ENCODE assay signal across 16 mouse cellular contexts in the genomic region with DNA sequence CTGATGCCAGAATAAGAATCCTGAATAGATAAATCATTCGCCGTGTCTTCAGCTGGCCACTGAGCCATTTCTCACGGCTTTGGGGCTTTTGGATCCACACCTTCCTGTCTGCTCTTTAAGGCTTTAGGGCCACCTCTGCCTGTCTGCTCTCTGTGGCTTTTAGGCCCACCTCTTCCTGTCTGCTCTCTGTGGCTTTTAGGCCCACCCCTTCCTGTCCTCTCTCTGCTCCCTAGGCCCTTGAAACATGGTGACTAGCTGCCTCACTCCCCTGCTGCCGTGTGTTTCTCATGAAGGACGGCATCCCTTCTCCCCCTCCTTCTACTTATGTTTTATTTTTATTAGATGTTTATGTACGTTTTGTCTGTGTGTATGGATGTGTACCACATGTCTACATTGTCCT. TPM values are rescaled to one million over a fixed set of nuclear protein-coding genes. Genes with fewer than 3 reads are reported as not detected.
A peak's percentile ranks its signal among the peaks of the same experiment; 100 is the strongest.
DNase-seq lines count a peak whose midpoint lies in the region; ATAC-seq and TF ChIP-seq lines count a peak whose summit lies in the region.
"Had no signal": no experiment of that assay in that cellular context is flagged by ENCODE, and none has a peak within 500 bp of the region (broad histone marks: within the 10 kb centered on the region; RNA-seq: fewer than 3 reads in every experiment).

No protein-coding gene starts in this region.

- no peak overlapping the region for H3K4me2 ChIP-seq in liver, postnatal 0 days (ENCODE audit: low read depth, low read length)
- H3K4me2 ChIP-seq: embryonic facial prominence, embryonic 12.5 days; heart, embryonic 12.5 days; midbrain, embryonic 15.5 days; neural tube, embryonic 13.5 days had no signal

- no peak overlapping the region for H3K27ac ChIP-seq in thymus, adult 2 months (ENCODE audit: control insufficient read depth, insufficient read depth, low read length)
- H3K27ac ChIP-seq in liver, postnatal 0 days (ENCODE audit: low read depth) = no peak overlapping the region
- H3K27ac ChIP-seq: embryonic facial prominence, embryonic 12.5 days; midbrain, embryonic 15.5 days; neural tube, embryonic 13.5 days had no signal

- peak; percentile 94 for ATAC-seq in inflammation-experienced regulatory T-cells, adult 6 months
- no peak for ATAC-seq in liver, postnatal 0 days
- ATAC-seq: midbrain, embryonic 15.5 days had no signal

- no peaks in the 10 kb centered on the region for H3K27me3 ChIP-seq in thymus, adult 2 months (ENCODE audit: control insufficient read depth, insufficient read depth, low read length)
- H3K27me3 ChIP-seq in liver, postnatal 0 days (ENCODE audit: insufficient read depth, low read length) = no peaks in the 10 kb centered on the region
- H3K27me3 ChIP-seq: embryonic facial prominence, embryonic 12.5 days; heart, embryonic 12.5 days; midbrain, embryonic 15.5 days; neural tube, embryonic 13.5 days had no signal

- peak; percentile 23 for DNase-seq in 3134 (ENCODE audit: extremely low read depth, insufficient read length, low spot score)
- peak; percentile 9 to 48 for DNase-seq in CD8-positive naive resting alpha-beta T cell, adult 2 months (ENCODE audit: low read depth in 2 of 2, low spot score in 2 of 2)
- peak; percentile 48 for DNase-seq in thymus, adult 2 months
- DNase-seq in cerebellum, adult 9-11 months = no peak
- no peak for DNase-seq in liver, postnatal 0 days
- DNase-seq in right cerebral cortex, postnatal 25 days = no peak
- DNase-seq in lung, postnatal 4 days = no peak
- DNase-seq: cerebellum, postnatal 36 days; gastrocnemius, postnatal 25 days; heart, postnatal 36 days; lung, postnatal 36 days had no signal

- H3K4me3 ChIP-seq in thymus, adult 2 months (ENCODE audit: control insufficient read depth, insufficient read depth, low read length) = no peak overlapping the region
- H3K4me3 ChIP-seq in liver, postnatal 0 days (ENCODE audit: low read depth, low read length) = no peak overlapping the region
- H3K4me3 ChIP-seq: embryonic facial prominence, embryonic 12.5 days; heart, embryonic 12.5 days; midbrain, embryonic 15.5 days; neural tube, embryonic 13.5 days had no signal

- no peaks in the 10 kb centered on the region for H3K9me3 ChIP-seq in liver, postnatal 0 days (ENCODE audit: low read length)
- H3K9me3 ChIP-seq: embryonic facial prominence, embryonic 12.5 days; heart, embryonic 12.5 days; midbrain, embryonic 15.5 days; neural tube, embryonic 13.5 days had no signal

- TF ChIP-seq CTCF in thymus, adult 2 months (IDR thresholded peaks at IDR 0.05; ENCODE audit: borderline replicate concordance, control insufficient read depth, extremely low read depth, insufficient read depth, low read length, poor library complexity) = no peak
- TF ChIP-seq CTCF in liver, postnatal 0 days (IDR thresholded peaks at IDR 0.05; ENCODE audit: low read depth) = no peak

- no peak overlapping the region for H3K9ac ChIP-seq in liver, postnatal 0 days (replicated peaks)
- H3K9ac ChIP-seq: embryonic facial prominence, embryonic 12.5 days; heart, embryonic 12.5 days; midbrain, embryonic 15.5 days; neural tube, embryonic 13.5 days had no signal

- no peak for TF ChIP-seq POLR2A in thymus, adult 2 months (IDR thresholded peaks at IDR 0.05; ENCODE audit: control insufficient read depth, extremely low read depth, insufficient read depth, low read length, poor library complexity)

- WGBS in thymus, adult 2 months = 30% methylated on average over 6 of the region's 6 CpGs
- 41% methylated on average over 6 of the region's 6 CpGs for WGBS in liver, postnatal 0 days (ENCODE audit: insufficient replicate concordance)

- H3K36me3 ChIP-seq in thymus, adult 2 months (ENCODE audit: control insufficient read depth, insufficient read depth, low read length) = no peaks in the 10 kb centered on the region
- H3K36me3 ChIP-seq in liver, postnatal 0 days (replicated peaks; ENCODE audit: insufficient read depth, low read length) = no peaks in the 10 kb centered on the region
- H3K36me3 ChIP-seq: embryonic facial prominence, embryonic 12.5 days; heart, embryonic 12.5 days; midbrain, embryonic 15.5 days; neural tube, embryonic 13.5 days had no signal

- no peak for TF ChIP-seq EP300 in liver, postnatal 0 days (IDR thresholded peaks at IDR 0.05; ENCODE audit: low read depth)

- peaks cover 10% of the 10 kb centered on the region for H3K4me1 ChIP-seq in thymus, adult 2 months (replicated peaks; ENCODE audit: control insufficient read depth, insufficient read depth, low read length)
- H3K4me1 ChIP-seq in liver, postnatal 0 days (ENCODE audit: insufficient read depth) = no peaks in the 10 kb centered on the region
- H3K4me1 ChIP-seq: embryonic facial prominence, embryonic 12.5 days; heart, embryonic 12.5 days; neural tube, embryonic 13.5 days had no signal

RNA-seq across cellular contexts. Expression of gene Mocs1, which starts 25.0 kb away (rescaled TPM):
- 10 to 100 TPM in 1 of 3 experiments, 1 to 10 TPM in 2; 9.1 to 14.6 (median 9.5) TPM for polyA plus RNA-seq in inflammation-experienced regulatory T-cells, adult 6 months (2017; shearing (Covaris generic))
- 32.9 and 38.4 TPM in 2 replicates for polyA plus RNA-seq in thymus, adult 2 months (2012; rRNA removed)
- 8.8 and 11.8 TPM in 2 replicates for polyA plus RNA-seq in liver, postnatal 0 days (2015; fragmentation: Nextera tagmentation; extraction: Ambion mirVana)

Comparison
In these comparisons a context has a peak if more than half of its experiments do, and no peak if none do; other contexts are left out.
1. DNase-seq: peak in 3134 (single experiment), CD8-positive naive resting alpha-beta T cell, adult 2 months (2 of 2) and thymus, adult 2 months (single experiment); none in cerebellum, adult 9-11 months (single experiment), liver, postnatal 0 days (single experiment), right cerebral cortex, postnatal 25 days (single experiment) and lung, postnatal 4 days (0 of 2).